8 mouse cellular contexts compared by ENCODE assay signal in genomic region chr11:62457241-62457890, GRCm38 (mm10). TPM values are rescaled to one million over a fixed set of nuclear protein-coding genes. Genes with fewer than 3 reads are reported as not detected.
DNase-seq lines count a peak whose midpoint lies in the region; ATAC-seq lines count a peak whose summit lies in the region.

No protein-coding gene starts in this region.

- H3K4me3 ChIP-seq in intestine, embryonic 15.5 days (replicated peaks) = peak overlapping the region; percentile 95

- WGBS in intestine, embryonic 15.5 days = under 1% methylated on average over 69 of the region's 73 CpGs

- H3K27ac ChIP-seq in intestine, embryonic 15.5 days = peak overlapping the region; percentile 99

- H3K4me1 ChIP-seq in intestine, embryonic 15.5 days (replicated peaks) = peaks cover 7% of the 10 kb centered on the region

- H3K4me2 ChIP-seq in intestine, embryonic 15.5 days (replicated peaks) = peak overlapping the region; percentile 84

- H3K9ac ChIP-seq in intestine, embryonic 15.5 days = peak overlapping the region; percentile 100

- intact Hi-C loops in left cerebral cortex, postnatal 14 days (cut with DNase I) = loop anchor here (5.0 kb wide), 1 partner anchor 80 kb away; the partner anchor contains the start of gene Cenpv

- H3K27me3 ChIP-seq in intestine, embryonic 15.5 days (replicated peaks) = no peaks in the 10 kb centered on the region

- H3K9me3 ChIP-seq in intestine, embryonic 15.5 days = no peaks in the 10 kb centered on the region

- peak; percentile 98 for ATAC-seq in intestine, embryonic 15.5 days
- ATAC-seq in megakaryocyte-erythroid progenitor cell, adult 5-6 weeks (replicated peaks; ENCODE audit: low FRiP score, low TSS enrichment, poor library complexity, severe bottlenecking) = peak; percentile 86

- peak; percentile 88 to 89 for DNase-seq in adrenal gland, adult 18-20 months (ENCODE audit: low spot score in 2 of 2)
- DNase-seq in embryo, embryonic 11 days = peak; percentile 95
- DNase-seq in gastrocnemius, postnatal 25 days = peak; percentile 90
- peak; percentile 71 to 86 for DNase-seq in left cerebral cortex, postnatal 14 days (ENCODE audit: low spot score in 2 of 2)
- peak; percentile 83 for DNase-seq in right cerebral cortex, postnatal 14 days
- peak; percentile 81 for DNase-seq in urinary bladder, postnatal 25 days (ENCODE audit: low spot score)

- no peaks in the 10 kb centered on the region for H3K36me3 ChIP-seq in intestine, embryonic 15.5 days

RNA-seq across cellular contexts. Expression of gene Pigl, which starts 0.9 kb away (rescaled TPM):
- total RNA-seq in adrenal gland, adult 18-20 months (2021) = 1 to 10 TPM; 7.5 to 9.0 TPM
- total RNA-seq in gastrocnemius, postnatal 25 days (2021) = 1 to 10 TPM; 1.4 to 1.8 TPM
- 11.6 and 11.8 TPM in 2 replicates for polyA plus RNA-seq in intestine, embryonic 15.5 days (2015; fragmentation: Nextera tagmentation; extraction: Ambion mirVana)
- total RNA-seq in left cerebral cortex, postnatal 14 days (2021) = 1 to 10 TPM; 6.5 to 7.2 TPM
- 10.6 and 12.0 TPM in 2 replicates for total RNA-seq in megakaryocyte-erythroid progenitor cell, adult 5-6 weeks (2014; fragmentation: Nextera tagmentation)
- 2.0 and 3.2 TPM in 2 replicates for total RNA-seq in megakaryocyte-erythroid progenitor cell, adult 5-6 weeks (2017)

RNA-seq across cellular contexts. Expression of gene Ncor1, which starts 1.0 kb away (rescaled TPM):
- 100 to 1,000 TPM; 185 to 200 TPM for total RNA-seq in adrenal gland, adult 18-20 months (2021)
- 100 to 1,000 TPM; 114 to 115 TPM for total RNA-seq in gastrocnemius, postnatal 25 days (2021)
- 134 and 141 TPM in 2 replicates for polyA plus RNA-seq in intestine, embryonic 15.5 days (2015; fragmentation: Nextera tagmentation; extraction: Ambion mirVana)
- 100 to 1,000 TPM; 244 to 270 TPM for total RNA-seq in left cerebral cortex, postnatal 14 days (2021)
- 282 and 352 TPM in 2 replicates for total RNA-seq in megakaryocyte-erythroid progenitor cell, adult 5-6 weeks (2014; fragmentation: Nextera tagmentation)
- total RNA-seq in megakaryocyte-erythroid progenitor cell, adult 5-6 weeks (2017) = 261 and 277 TPM in 2 replicates

Comparison
In these comparisons a context has a peak if more than half of its experiments do, and no peak if none do; other contexts are left out.
1. Peak in every context shown above with its lines: DNase-seq, ATAC-seq, H3K4me3 ChIP-seq and H3K27ac ChIP-seq.